Comparison of ENCODE assay signal across 9 mouse cellular contexts in the genomic region with DNA sequence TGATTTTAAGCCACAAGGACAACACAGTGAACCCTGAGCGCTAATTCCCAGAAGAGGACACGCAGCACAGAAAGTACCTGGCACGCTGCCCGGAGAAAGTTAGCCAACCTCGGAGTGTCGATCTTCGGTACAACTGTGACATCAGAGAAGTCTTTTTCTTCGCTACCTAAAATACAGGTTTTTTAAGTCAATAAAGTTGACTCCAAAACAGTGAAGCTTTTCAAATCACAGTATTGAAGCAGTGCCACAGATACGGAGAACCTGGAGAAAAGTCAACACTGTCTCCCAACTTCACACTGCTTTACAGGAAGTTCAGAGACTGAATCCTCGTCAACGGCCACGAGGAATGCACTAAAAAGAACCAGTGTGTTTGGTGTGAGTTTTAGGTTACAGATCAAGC. TPM values are rescaled to one million over a fixed set of nuclear protein-coding genes. Genes with fewer than 3 reads are reported as not detected.
DNase-seq lines count a peak whose midpoint lies in the region; ATAC-seq and TF ChIP-seq lines count a peak whose summit lies in the region.
"Had no signal": no experiment of that assay in that cellular context is flagged by ENCODE, and none has a peak within 500 bp of the region (broad histone marks: within the 10 kb centered on the region; RNA-seq: fewer than 3 reads in every experiment).

No protein-coding gene starts in this region.

- DNase-seq in heart, adult 2 months, result peak; percentile 83 to 84
- no peak for DNase-seq in heart, embryonic 10.5 days (ENCODE audit: low spot score)
- DNase-seq in NIH3T3 (ENCODE audit: low read depth), result peak; percentile 50
- DNase-seq in gastrocnemius, adult 2 months, result peak; percentile 93
- peak; percentile 92 to 94 for DNase-seq in kidney, postnatal 25 days
- no peak for DNase-seq in thymus, postnatal 14 days

- peak overlapping the region; percentile 33; the same call in 1 of the 2 replicates for H3K4me3 ChIP-seq in heart, adult 2 months
- H3K4me3 ChIP-seq in heart, embryonic 10.5 days, result no peak overlapping the region
- H3K4me3 ChIP-seq in gastrocnemius, adult 2 months, result peak overlapping the region; percentile 62
- H3K4me3 ChIP-seq in stomach, embryonic 15.5 days (replicated peaks), result no peak overlapping the region; the same call in 1 of the 2 replicates
- H3K4me3 ChIP-seq in forebrain, embryonic 16.5 days (replicated peaks; ENCODE audit: low read length), result no peak overlapping the region
- H3K4me3 ChIP-seq: embryonic facial prominence, embryonic 13.5 days had no signal

- peak overlapping the region; percentile 23; the same call in 1 of the 2 replicates for H3K4me2 ChIP-seq in stomach, embryonic 15.5 days
- no peak overlapping the region for H3K4me2 ChIP-seq in forebrain, embryonic 16.5 days (ENCODE audit: low read length)
- H3K4me2 ChIP-seq: embryonic facial prominence, embryonic 13.5 days had no signal

- H3K27me3 ChIP-seq in heart, adult 2 months (ENCODE audit: control insufficient read depth, insufficient read depth, low read length), result no peaks in the 10 kb centered on the region
- no peaks in the 10 kb centered on the region for H3K27me3 ChIP-seq in heart, embryonic 10.5 days (ENCODE audit: insufficient read depth, poor library complexity, severe bottlenecking)
- no peaks in the 10 kb centered on the region for H3K27me3 ChIP-seq in stomach, embryonic 15.5 days (replicated peaks)
- H3K27me3 ChIP-seq in forebrain, embryonic 16.5 days (replicated peaks; ENCODE audit: control insufficient read depth, insufficient read depth, low read length), result no peaks in the 10 kb centered on the region
- H3K27me3 ChIP-seq: embryonic facial prominence, embryonic 13.5 days had no signal

- H3K9me3 ChIP-seq in heart, embryonic 10.5 days, result no peaks in the 10 kb centered on the region
- H3K9me3 ChIP-seq in stomach, embryonic 15.5 days, result no peaks in the 10 kb centered on the region
- H3K9me3 ChIP-seq in forebrain, embryonic 16.5 days (ENCODE audit: control insufficient read depth, low read length), result no peaks in the 10 kb centered on the region
- H3K9me3 ChIP-seq: embryonic facial prominence, embryonic 13.5 days had no signal

- peaks cover 5% of the 10 kb centered on the region for H3K4me1 ChIP-seq in heart, adult 2 months (ENCODE audit: control insufficient read depth, insufficient read depth, low read length)
- H3K4me1 ChIP-seq in heart, embryonic 10.5 days, result no peaks in the 10 kb centered on the region
- no peaks in the 10 kb centered on the region for H3K4me1 ChIP-seq in stomach, embryonic 15.5 days
- no peaks in the 10 kb centered on the region for H3K4me1 ChIP-seq in forebrain, embryonic 16.5 days (replicated peaks; ENCODE audit: control insufficient read depth, insufficient read depth, low read length)
- H3K4me1 ChIP-seq: embryonic facial prominence, embryonic 13.5 days had no signal

- ATAC-seq in stomach, embryonic 15.5 days (ENCODE audit: insufficient read depth, low FRiP score, low read depth), result 0 out of 2 replicates have a peak, but pooled peaks have one; percentile 56
- no peak for ATAC-seq in forebrain, embryonic 16.5 days

- H3K9ac ChIP-seq in heart, adult 2 months (ENCODE audit: low read depth, low read length), result peak overlapping the region; percentile 62
- no peak overlapping the region for H3K9ac ChIP-seq in stomach, embryonic 15.5 days
- no peak overlapping the region for H3K9ac ChIP-seq in forebrain, embryonic 16.5 days (replicated peaks; ENCODE audit: low read depth, low read length)
- H3K9ac ChIP-seq: embryonic facial prominence, embryonic 13.5 days had no signal

- intact Hi-C loops in heart, adult 2 months (cut with DNase I), result no loop called here
- intact Hi-C loops in gastrocnemius, adult 2 months (cut with DNase I), result no loop called here

- 0 out of 2 replicates have a peak, but pooled peaks have one; percentile 2 for TF ChIP-seq CTCF in heart, adult 2 months (IDR thresholded peaks at IDR 0.05)
- no peak for TF ChIP-seq CTCF in gastrocnemius, adult 2 months (IDR thresholded peaks at IDR 0.05)

- TF ChIP-seq POLR2A in heart, adult 2 months (IDR thresholded peaks at IDR 0.05; ENCODE audit: insufficient read depth, low read depth, low read length), result no peak

- H3K36me3 ChIP-seq in heart, adult 2 months (ENCODE audit: control insufficient read depth, insufficient read depth, low read length), result peaks cover 6% of the 10 kb centered on the region
- no peaks in the 10 kb centered on the region for H3K36me3 ChIP-seq in heart, embryonic 10.5 days
- no peaks in the 10 kb centered on the region for H3K36me3 ChIP-seq in stomach, embryonic 15.5 days
- no peaks in the 10 kb centered on the region for H3K36me3 ChIP-seq in forebrain, embryonic 16.5 days (ENCODE audit: control insufficient read depth, insufficient read depth)

- no peaks in the 10 kb centered on the region for H3K79me2 ChIP-seq in heart, adult 2 months (replicated peaks; ENCODE audit: control insufficient read depth, insufficient read depth, low read length)

- 11% methylated on average over 12 of the region's 12 CpGs for WGBS in heart, adult 2 months
- 76% methylated on average over 12 of the region's 12 CpGs for WGBS in heart, embryonic 10.5 days
- 45% methylated on average over 12 of the region's 12 CpGs for WGBS in stomach, embryonic 15.5 days
- 69% methylated on average over 12 of the region's 12 CpGs for WGBS in forebrain, embryonic 16.5 days

- H3K27ac ChIP-seq in heart, adult 2 months, result peak overlapping the region; percentile 50
- H3K27ac ChIP-seq in heart, embryonic 10.5 days, result no peak overlapping the region
- peak overlapping the region; percentile 84 for H3K27ac ChIP-seq in gastrocnemius, adult 2 months
- H3K27ac ChIP-seq in stomach, embryonic 15.5 days, result peak overlapping the region; percentile 21; the same call in 1 of the 2 replicates
- no peak overlapping the region for H3K27ac ChIP-seq in forebrain, embryonic 16.5 days (ENCODE audit: low read length)
- H3K27ac ChIP-seq: embryonic facial prominence, embryonic 13.5 days had no signal

- TF ChIP-seq EP300 in heart, adult 2 months (IDR thresholded peaks at IDR 0.05; ENCODE audit: insufficient read depth, low read depth, low read length), result peak; percentile 68; the same call in 1 of the 2 replicates

RNA-seq across cellular contexts. Expression of a gene that starts 31.2 kb away (rescaled TPM):
- total RNA-seq in heart, adult 2 months (2021), result 1 to 10 TPM; 2.3 to 2.4 TPM
- polyA plus RNA-seq in heart, adult 2 months (2012; rRNA removed), result 1.8 and 2.4 TPM in 2 replicates
- polyA plus RNA-seq in heart, embryonic 10.5 days (2016; fragmentation: Nextera tagmentation; extraction: Ambion mirVana), result 3.6 and 9.8 TPM in 2 replicates
- 10 to 100 TPM; 10.0 to 18.8 TPM for total RNA-seq in gastrocnemius, adult 2 months (2021)
- polyA plus RNA-seq in stomach, embryonic 15.5 days (2015; fragmentation: Nextera tagmentation; extraction: Ambion mirVana), result 17.9 and 23.1 TPM in 2 replicates
- polyA plus RNA-seq in forebrain, embryonic 16.5 days (2015; fragmentation: Nextera tagmentation; extraction: Ambion mirVana), result 15.7 and 18.5 TPM in 2 replicates

RNA-seq across cellular contexts. Expression of a gene that starts 43.6 kb away (rescaled TPM):
- not detected for total RNA-seq in heart, adult 2 months (2021)
- polyA plus RNA-seq in heart, adult 2 months (2012; rRNA removed), result not detected in 2 replicates
- not detected in 2 replicates for polyA plus RNA-seq in heart, embryonic 10.5 days (2016; fragmentation: Nextera tagmentation; extraction: Ambion mirVana)
- total RNA-seq in gastrocnemius, adult 2 months (2021), result not detected
- polyA plus RNA-seq in stomach, embryonic 15.5 days (2015; fragmentation: Nextera tagmentation; extraction: Ambion mirVana), result not detected in 2 replicates
- polyA plus RNA-seq in forebrain, embryonic 16.5 days (2015; fragmentation: Nextera tagmentation; extraction: Ambion mirVana), result not detected in 2 replicates
- polyA plus RNA-seq: embryonic facial prominence, embryonic 13.5 days had no signal

RNA-seq across cellular contexts. Expression of a gene that starts 49.4 kb away (rescaled TPM):
- total RNA-seq in heart, adult 2 months (2021), result 10 to 100 TPM; 24.6 to 27.8 TPM
- polyA plus RNA-seq in heart, adult 2 months (2012; rRNA removed), result 7.5 and 11.3 TPM in 2 replicates
- 12.5 and 14.7 TPM in 2 replicates for polyA plus RNA-seq in heart, embryonic 10.5 days (2016; fragmentation: Nextera tagmentation; extraction: Ambion mirVana)
- 10 to 100 TPM; 28.2 to 28.9 TPM for total RNA-seq in gastrocnemius, adult 2 months (2021)
- 28.4 and 29.9 TPM in 2 replicates for polyA plus RNA-seq in stomach, embryonic 15.5 days (2015; fragmentation: Nextera tagmentation; extraction: Ambion mirVana)
- 12.9 and 13.5 TPM in 2 replicates for polyA plus RNA-seq in forebrain, embryonic 16.5 days (2015; fragmentation: Nextera tagmentation; extraction: Ambion mirVana)

Comparison
In these comparisons a context has a peak if more than half of its experiments do, and no peak if none do; other contexts are left out.
1. DNase-seq: peak in heart, adult 2 months (2 of 2), NIH3T3 (single experiment), gastrocnemius, adult 2 months (single experiment) and kidney, postnatal 25 days (2 of 2); none in heart, embryonic 10.5 days (single experiment) and thymus, postnatal 14 days (single experiment).
2. H3K27ac ChIP-seq: peak in heart, adult 2 months (single experiment), gastrocnemius, adult 2 months (single experiment) and stomach, embryonic 15.5 days (single experiment); none in heart, embryonic 10.5 days (single experiment) and forebrain, embryonic 16.5 days (single experiment).
3. H3K4me3 ChIP-seq: peak in heart, adult 2 months (single experiment) and gastrocnemius, adult 2 months (single experiment); none in heart, embryonic 10.5 days (single experiment), stomach, embryonic 15.5 days (single experiment) and forebrain, embryonic 16.5 days (single experiment).